Mouse (Mus musculus): ENCODE measurements around the gene Scgb2a2. TPM values are rescaled to one million over a fixed set of nuclear protein-coding genes. Genes with fewer than 3 reads are reported as not detected.
"Not testable (repeated sequence)": the region's sequence is repeated elsewhere in the genome, so short reads cannot be mapped to it uniquely, and the experiment has no call there.

Scgb2a2 gene
- polyA plus RNA-seq (2015; fragmentation: Nextera tagmentation; extraction: Ambion mirVana), result not detected in 2 replicates

GRCm38 (mm10) chr19:9847262-9847661 is at the start of gene Scgb2a2:
Gene Scgb2a2, plus strand, starts transcription at chr19:9847562.
- H3K4me3 ChIP-seq, result no peak within 1 kb of the TSS
- H3K27me3 ChIP-seq (replicated peaks), result no peaks in the 10 kb centered on the region
- H3K4me1 ChIP-seq, result no peaks in the 10 kb centered on the region
- no peak within 1 kb of the TSS for H3K27ac ChIP-seq (replicated peaks)
- WGBS, result 69% methylated on average over 2 of the region's 2 CpGs
- H3K9ac ChIP-seq, result no peak within 1 kb of the TSS
- no peaks in the 10 kb centered on the region for H3K9me3 ChIP-seq
- H3K4me2 ChIP-seq, result no peak within 1 kb of the TSS
- ATAC-seq (ENCODE audit: extremely low read depth, insufficient number of reproducible peaks, low FRiP score, low TSS enrichment), result no peak
- no peaks in the 10 kb centered on the region for H3K36me3 ChIP-seq

- ATAC-seq (ENCODE audit: extremely low read depth, insufficient number of reproducible peaks, low FRiP score, low TSS enrichment); H3K9me3 ChIP-seq; H3K36me3 ChIP-seq; H3K27me3 ChIP-seq (replicated peaks); H3K4me1 ChIP-seq: not testable (repeated sequence)
- Histone ChIP-seq H3K9ac (peak overlapping the region; percentile 75), H3K27ac (replicated peaks) (peak overlapping the region; percentile 73), H3K4me2 (peak overlapping the region; percentile 52), H3K4me3 (peak overlapping the region; percentile 47)
- 15% methylated on average over 18 of the region's 21 CpGs for WGBS
Observed at GRCm38 (mm10) chr19:9836581-9837340, 10.6 kb upstream of the Scgb2a2 start.

GRCm38 (mm10) chr19:9837341-9837715 is 10.0 kb upstream of the Scgb2a2 start:
- no peaks in the 10 kb centered on the region for H3K9me3 ChIP-seq
- no peak overlapping the region for H3K27ac ChIP-seq (replicated peaks)
- no peaks in the 10 kb centered on the region for H3K4me1 ChIP-seq
- no peaks in the 10 kb centered on the region for H3K27me3 ChIP-seq (replicated peaks)
- WGBS, result 52% methylated on average over 2 of the region's 2 CpGs
- H3K4me3 ChIP-seq, result no peak overlapping the region
- no peak overlapping the region for H3K4me2 ChIP-seq
- H3K36me3 ChIP-seq, result no peaks in the 10 kb centered on the region
- ATAC-seq (ENCODE audit: extremely low read depth, insufficient number of reproducible peaks, low FRiP score, low TSS enrichment), result no peak
- H3K9ac ChIP-seq, result no peak overlapping the region

GRCm38 (mm10) chr19:9849368-9850075 is 2.2 kb downstream of the Scgb2a2 start:
- H3K36me3 ChIP-seq; H3K4me1 ChIP-seq; H3K9me3 ChIP-seq; ATAC-seq (ENCODE audit: extremely low read depth, insufficient number of reproducible peaks, low FRiP score, low TSS enrichment); H3K4me2 ChIP-seq; H3K27me3 ChIP-seq (replicated peaks); H3K4me3 ChIP-seq; H3K9ac ChIP-seq; H3K27ac ChIP-seq (replicated peaks): not testable (repeated sequence)
- WGBS, result 54% methylated on average over 3 of the region's 3 CpGs

- H3K4me2 ChIP-seq; H3K4me1 ChIP-seq; H3K36me3 ChIP-seq; H3K27me3 ChIP-seq (replicated peaks); H3K4me3 ChIP-seq; H3K27ac ChIP-seq (replicated peaks); H3K9me3 ChIP-seq; H3K9ac ChIP-seq; ATAC-seq (ENCODE audit: extremely low read depth, insufficient number of reproducible peaks, low FRiP score, low TSS enrichment): not testable (repeated sequence)
- WGBS, result 79% methylated on average over 3 of the region's 3 CpGs
Observed at GRCm38 (mm10) chr19:9860821-9861220, 13.5 kb downstream of the Scgb2a2 start.

- Histone ChIP-seq H3K9me3 (no peaks in the 10 kb centered on the region), H3K27ac (replicated peaks) (no peak overlapping the region), H3K4me3 (no peak overlapping the region), H3K27me3 (replicated peaks) (no peaks in the 10 kb centered on the region), H3K4me1 (no peaks in the 10 kb centered on the region), H3K9ac (no peak overlapping the region), H3K36me3 (peaks cover 5% of the 10 kb centered on the region; the same call in 1 of the 2 replicates), H3K4me2 (no peak overlapping the region)
- WGBS, result 67% methylated on average over 1 of the region's 1 CpGs
- ATAC-seq (ENCODE audit: extremely low read depth, insufficient number of reproducible peaks, low FRiP score, low TSS enrichment), result no peak
Observed at GRCm38 (mm10) chr19:9864856-9865255, 17.5 kb downstream of the Scgb2a2 start.

- H3K9ac ChIP-seq, result no peak overlapping the region
- no peaks in the 10 kb centered on the region for H3K9me3 ChIP-seq
- no peak overlapping the region for H3K4me3 ChIP-seq
- H3K4me2 ChIP-seq, result no peak overlapping the region
- H3K36me3 ChIP-seq, result peaks cover 6% of the 10 kb centered on the region; the same call in 1 of the 2 replicates
- H3K4me1 ChIP-seq, result no peaks in the 10 kb centered on the region
- ATAC-seq (ENCODE audit: extremely low read depth, insufficient number of reproducible peaks, low FRiP score, low TSS enrichment), result no peak
- H3K27me3 ChIP-seq (replicated peaks), result no peaks in the 10 kb centered on the region
- no peak overlapping the region for H3K27ac ChIP-seq (replicated peaks)
Observed at GRCm38 (mm10) chr19:9865466-9865865, 18.1 kb downstream of the Scgb2a2 start.

- H3K27me3 ChIP-seq (replicated peaks), result no peaks in the 10 kb centered on the region
- no peak overlapping the region for H3K4me2 ChIP-seq
- H3K9ac ChIP-seq, result no peak overlapping the region
- H3K9me3 ChIP-seq, result no peaks in the 10 kb centered on the region
- no peak overlapping the region for H3K4me3 ChIP-seq
- peaks cover 96% of the 10 kb centered on the region for H3K36me3 ChIP-seq
- H3K27ac ChIP-seq (replicated peaks), result no peak overlapping the region
- no peak for ATAC-seq (ENCODE audit: extremely low read depth, insufficient number of reproducible peaks, low FRiP score, low TSS enrichment)
- no peaks in the 10 kb centered on the region for H3K4me1 ChIP-seq
- 93% methylated on average over 20 of the region's 20 CpGs for WGBS
Observed at GRCm38 (mm10) chr19:9878186-9878835, 30.9 kb downstream of the Scgb2a2 start.

GRCm38 (mm10) chr19:9886348-9886747 is 39.0 kb downstream of the Scgb2a2 start:
- H3K27ac ChIP-seq (replicated peaks), result no peak overlapping the region
- H3K9me3 ChIP-seq, result no peaks in the 10 kb centered on the region
- no peak overlapping the region for H3K4me2 ChIP-seq
- H3K27me3 ChIP-seq (replicated peaks), result no peaks in the 10 kb centered on the region
- H3K4me1 ChIP-seq, result no peaks in the 10 kb centered on the region
- WGBS, result 66% methylated on average over 1 of the region's 1 CpGs
- no peak for ATAC-seq (ENCODE audit: extremely low read depth, insufficient number of reproducible peaks, low FRiP score, low TSS enrichment)
- no peak overlapping the region for H3K4me3 ChIP-seq
- H3K36me3 ChIP-seq, result peaks cover 95% of the 10 kb centered on the region
- H3K9ac ChIP-seq, result no peak overlapping the region

GRCm38 (mm10) chr19:9886771-9887170 is 39.4 kb downstream of the Scgb2a2 start:
- Histone ChIP-seq H3K4me3 (no peak overlapping the region), H3K27ac (replicated peaks) (no peak overlapping the region), H3K4me2 (no peak overlapping the region), H3K9ac (no peak overlapping the region), H3K9me3 (no peaks in the 10 kb centered on the region), H3K36me3 (peaks cover 95% of the 10 kb centered on the region), H3K27me3 (replicated peaks) (no peaks in the 10 kb centered on the region), H3K4me1 (no peaks in the 10 kb centered on the region)
- WGBS, result 92% methylated on average over 8 of the region's 8 CpGs
- no peak for ATAC-seq (ENCODE audit: extremely low read depth, insufficient number of reproducible peaks, low FRiP score, low TSS enrichment)

GRCm38 (mm10) chr19:9896067-9896466 is 48.7 kb downstream of the Scgb2a2 start:
- Histone ChIP-seq H3K4me1 (peaks cover 33% of the 10 kb centered on the region), H3K9ac (no peak overlapping the region), H3K27me3 (replicated peaks) (no peaks in the 10 kb centered on the region), H3K9me3 (no peaks in the 10 kb centered on the region), H3K27ac (replicated peaks) (no peak overlapping the region), H3K4me3 (peak overlapping the region; percentile 1; the same call in 1 of the 2 replicates), H3K4me2 (peak overlapping the region; percentile 85), H3K36me3 (peaks cover 48% of the 10 kb centered on the region)
- ATAC-seq (ENCODE audit: extremely low read depth, insufficient number of reproducible peaks, low FRiP score, low TSS enrichment), result no peak
- 65% methylated on average over 5 of the region's 5 CpGs for WGBS
